Mouse (Mus musculus) liver, embryonic 12.5 days (tissue): Measurements from ENCODE around the gene Epb41l4b. TPM values are rescaled to one million over a fixed set of nuclear protein-coding genes. Genes with fewer than 3 reads are reported as not detected.

Source experiments
- ATAC-seq: fragments of 200-750 bp; cut with Nextera tagmentation; 2 replicates; pipeline ENCODE4 v1.8.0; 2017; ENCODE audit warnings: moderate number of reproducible peaks, mild to moderate bottlenecking, moderate library complexity
- H3K27ac ChIP-seq: fragments of 300-500 bp; sonication (generic); 2 replicates; pipeline ENCODE4 v1.5.1; 2016; ENCODE audit warnings: mild to moderate bottlenecking
- H3K27me3 ChIP-seq: fragments of 300-500 bp; sonication (generic); replicated peaks from 2 replicates; pipeline ENCODE4 v1.6.1; 2016; ENCODE audit warnings: mild to moderate bottlenecking, moderate library complexity
- H3K36me3 ChIP-seq: fragments of 300-500 bp; sonication (generic); 2 replicates; pipeline ENCODE4 v1.6.1; 2016; ENCODE audit warnings: mild to moderate bottlenecking, moderate library complexity
- H3K4me1 ChIP-seq: fragments of 300-500 bp; sonication (generic); 2 replicates; pipeline ENCODE4 v1.6.1; 2016
- H3K4me2 ChIP-seq: fragments of 300-500 bp; sonication (generic); 2 replicates; pipeline ENCODE4 v1.6.1; 2016; ENCODE audit warnings: mild to moderate bottlenecking, moderate library complexity
- H3K4me3 ChIP-seq: fragments of 300-500 bp; sonication (generic); 2 replicates; pipeline ENCODE4 v1.5.1; 2016; ENCODE audit warnings: mild to moderate bottlenecking, moderate library complexity
- H3K9ac ChIP-seq: fragments of 300-500 bp; sonication (generic); 2 replicates; pipeline ENCODE4 v1.6.1; 2016; ENCODE audit warnings: mild to moderate bottlenecking, moderate library complexity
- H3K9me3 ChIP-seq: fragments of 300-500 bp; sonication (generic); replicated peaks from 2 replicates; pipeline ENCODE4 v1.6.1; 2016; ENCODE audit warnings: mild to moderate bottlenecking, moderate library complexity
- WGBS: fragments of 180-500 bp; shearing (Covaris S2); methylation state at CpG from one replicate; pipeline ENCODE4 v1.1.7; 2016; ENCODE audit not compliant: insufficient replicate concordance; 5-methylcytosine and 5-hydroxymethylcytosine counted together
- polyA plus RNA-seq: library from polyadenylated mRNA; unstranded; fragments of >200 nt; fragmentation: Nextera tagmentation; extraction: Ambion mirVana; gene quantifications from 2 replicates; pipeline ENCODE4 v1.2.1, GENCODE M21; 2016

The Epb41l4b gene
- 1.4 and 1.6 TPM in 2 replicates for polyA plus RNA-seq

DNA sequence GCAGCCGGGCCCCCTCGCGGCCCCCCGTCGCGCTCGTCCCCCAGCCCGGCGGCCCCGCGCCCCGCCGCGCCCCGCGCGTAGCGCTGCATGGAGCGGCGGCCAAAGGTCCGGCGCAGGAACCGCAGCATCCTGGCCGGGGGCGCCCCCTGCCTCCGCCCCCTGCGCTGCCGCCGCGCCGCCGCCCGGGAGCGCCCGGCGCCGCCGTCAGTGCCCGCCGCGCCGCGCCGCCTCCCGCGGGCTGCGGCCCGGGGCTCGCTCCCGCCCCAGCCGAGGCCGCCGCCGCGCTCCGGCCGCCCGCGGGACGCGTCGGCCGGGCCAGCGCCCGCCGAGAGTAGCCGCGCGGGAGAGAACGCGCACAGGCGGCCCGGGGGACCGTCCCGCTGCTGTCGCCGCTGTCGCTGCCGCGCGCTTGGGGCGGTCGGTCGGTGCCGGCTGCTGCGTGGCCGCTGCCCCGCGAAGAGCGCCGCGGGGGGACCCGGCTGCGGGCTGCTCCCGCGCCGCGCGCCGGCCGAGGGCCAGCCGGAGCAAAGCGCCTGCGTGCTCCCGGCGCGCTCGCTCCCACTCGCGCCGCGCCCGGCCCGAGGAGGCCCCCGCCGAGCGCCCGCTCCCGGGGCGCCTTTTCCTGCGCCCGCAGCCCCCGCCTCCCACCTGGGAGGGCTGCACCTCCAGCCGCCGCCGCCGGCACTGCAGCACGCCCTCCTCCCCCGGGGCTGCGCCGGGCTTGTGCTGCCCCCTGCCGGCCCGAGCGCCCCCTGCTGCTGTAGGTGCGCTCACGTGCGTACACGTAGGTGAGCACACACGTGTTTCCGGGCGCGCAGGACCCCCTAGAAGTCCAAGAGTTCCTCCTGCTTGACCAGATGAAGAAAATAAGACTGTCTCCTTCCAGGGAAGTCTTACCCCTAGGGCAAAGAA is at the start of gene Epb41l4b:
TSS of gene Epb41l4b (minus strand) at position 412 of the 912 bp plus-strand sequence.
- Histone ChIP-seq H3K9me3 (no peaks in the 10 kb centered on the region), H3K27ac (no peak within 1 kb of the TSS), H3K4me2 (peak within 1 kb of the TSS; percentile 78), H3K36me3 (no peaks in the 10 kb centered on the region), H3K9ac (peak within 1 kb of the TSS; percentile 53), H3K4me3 (peak within 1 kb of the TSS; percentile 65), H3K4me1 (peaks cover 28% of the 10 kb centered on the region), H3K27me3 (peaks cover 93% of the 10 kb centered on the region)
- peak; percentile 72 for ATAC-seq
- under 1% methylated on average over 72 of the region's 142 CpGs for WGBS

GRCm38 (mm10) chr4:57191543-57192283 is 48.5 kb upstream of the Epb41l4b start:
- 56% methylated on average over 9 of the region's 9 CpGs for WGBS
- no peaks in the 10 kb centered on the region for H3K9me3 ChIP-seq
- no peaks in the 10 kb centered on the region for H3K27me3 ChIP-seq
- H3K27ac ChIP-seq: no peak overlapping the region
- no peaks in the 10 kb centered on the region for H3K4me1 ChIP-seq
- H3K36me3 ChIP-seq: no peaks in the 10 kb centered on the region
- no peak for ATAC-seq
- no peak overlapping the region for H3K9ac ChIP-seq
- no peak overlapping the region for H3K4me2 ChIP-seq
- H3K4me3 ChIP-seq: no peak overlapping the region

DNA sequence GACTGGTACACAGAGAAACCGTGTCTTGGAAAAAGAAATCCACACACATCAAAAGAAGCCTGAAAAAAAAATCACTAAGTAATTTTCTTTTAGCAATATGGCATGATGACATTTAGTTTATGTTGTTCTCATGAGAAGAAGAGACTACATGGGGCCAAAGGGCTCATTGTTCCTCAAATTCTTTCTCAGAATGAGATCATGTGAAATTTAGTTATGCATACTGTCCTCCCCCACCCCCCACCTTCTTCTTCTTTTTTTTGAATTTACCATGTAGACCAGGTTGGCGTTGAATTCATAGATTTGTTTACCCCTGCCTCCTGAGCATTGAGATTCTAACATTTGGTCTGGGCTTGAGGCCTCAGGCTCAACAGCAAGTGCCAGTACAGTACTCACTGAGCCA is 46.6 kb upstream of the Epb41l4b start:
- H3K4me2 ChIP-seq: no peak overlapping the region
- H3K9me3 ChIP-seq: no peaks in the 10 kb centered on the region
- 65% methylated on average over 2 of the region's 2 CpGs for WGBS
- H3K27ac ChIP-seq: no peak overlapping the region
- H3K36me3 ChIP-seq: no peaks in the 10 kb centered on the region
- H3K4me1 ChIP-seq: no peaks in the 10 kb centered on the region; the same call in 1 of the 2 replicates
- no peak overlapping the region for H3K4me3 ChIP-seq
- 0 out of 2 replicates have a peak, but pooled peaks cover 5% of the 10 kb centered on the region for H3K27me3 ChIP-seq
- no peak for ATAC-seq
- no peak overlapping the region for H3K9ac ChIP-seq

GRCm38 (mm10) chr4:57186035-57186434 is 42.8 kb upstream of the Epb41l4b start:
- WGBS: 34% methylated on average over 6 of the region's 6 CpGs
- ATAC-seq: no peak
- no peaks in the 10 kb centered on the region for H3K36me3 ChIP-seq
- H3K27me3 ChIP-seq: peaks cover 5% of the 10 kb centered on the region; the same call in 1 of the 2 replicates
- H3K4me1 ChIP-seq: no peaks in the 10 kb centered on the region; the same call in 1 of the 2 replicates
- no peak overlapping the region for H3K9ac ChIP-seq
- H3K4me2 ChIP-seq: no peak overlapping the region
- no peaks in the 10 kb centered on the region for H3K9me3 ChIP-seq
- H3K4me3 ChIP-seq: no peak overlapping the region
- no peak overlapping the region for H3K27ac ChIP-seq

GRCm38 (mm10) chr4:57185462-57185861 is 42.2 kb upstream of the Epb41l4b start:
- WGBS: 72% methylated on average over 8 of the region's 8 CpGs
- Histone ChIP-seq H3K9ac (no peak overlapping the region), H3K4me2 (no peak overlapping the region), H3K27me3 (peaks cover 5% of the 10 kb centered on the region; the same call in 1 of the 2 replicates), H3K27ac (no peak overlapping the region), H3K4me1 (no peaks in the 10 kb centered on the region; the same call in 1 of the 2 replicates), H3K9me3 (no peaks in the 10 kb centered on the region), H3K36me3 (no peaks in the 10 kb centered on the region), H3K4me3 (no peak overlapping the region)
- no peak for ATAC-seq

GRCm38 (mm10) chr4:57183493-57183892 is 40.3 kb upstream of the Epb41l4b start:
- Histone ChIP-seq H3K27ac (no peak overlapping the region), H3K4me1 (no peaks in the 10 kb centered on the region; the same call in 1 of the 2 replicates), H3K4me3 (no peak overlapping the region), H3K36me3 (no peaks in the 10 kb centered on the region), H3K9ac (no peak overlapping the region), H3K4me2 (no peak overlapping the region), H3K27me3 (peaks cover 5% of the 10 kb centered on the region; the same call in 1 of the 2 replicates), H3K9me3 (no peaks in the 10 kb centered on the region)
- WGBS: 55% methylated on average over 4 of the region's 4 CpGs
- ATAC-seq: no peak

DNA sequence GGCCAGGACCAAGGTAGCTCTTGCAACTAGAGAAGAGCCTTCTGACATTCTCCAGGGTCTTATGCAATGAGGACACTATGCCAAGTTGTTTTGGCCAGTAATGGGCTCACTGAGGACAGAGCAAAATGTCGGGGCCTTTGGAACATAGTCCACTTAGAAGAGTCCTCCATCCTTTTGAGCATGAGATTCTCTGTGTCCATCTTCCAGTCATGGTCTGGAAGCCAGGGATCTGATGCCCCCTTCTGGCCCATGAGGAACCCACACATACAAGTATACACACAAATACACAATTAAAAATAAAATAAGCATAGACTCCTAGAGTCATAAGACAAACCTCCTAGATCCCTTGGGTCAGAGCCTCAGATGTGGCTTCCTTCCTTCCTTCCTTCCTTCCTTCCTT is 38.3 kb upstream of the Epb41l4b start:
- no peak overlapping the region for H3K4me2 ChIP-seq
- no peaks in the 10 kb centered on the region for H3K36me3 ChIP-seq
- H3K27ac ChIP-seq: no peak overlapping the region
- no peak overlapping the region for H3K4me3 ChIP-seq
- no peaks in the 10 kb centered on the region; the same call in 1 of the 2 replicates for H3K4me1 ChIP-seq
- H3K9me3 ChIP-seq: no peaks in the 10 kb centered on the region
- no peak overlapping the region for H3K9ac ChIP-seq
- H3K27me3 ChIP-seq: peaks cover 5% of the 10 kb centered on the region; the same call in 1 of the 2 replicates
- no peak for ATAC-seq
- WGBS: 42% methylated on average over 1 of the region's 1 CpGs

- H3K27ac ChIP-seq: no peak overlapping the region
- H3K4me3 ChIP-seq: no peak overlapping the region
- no peak for ATAC-seq
- peaks cover 13% of the 10 kb centered on the region for H3K27me3 ChIP-seq
- WGBS: 48% methylated on average over 4 of the region's 4 CpGs
- H3K4me2 ChIP-seq: no peak overlapping the region
- no peaks in the 10 kb centered on the region for H3K9me3 ChIP-seq
- H3K4me1 ChIP-seq: no peaks in the 10 kb centered on the region
- no peak overlapping the region for H3K9ac ChIP-seq
- H3K36me3 ChIP-seq: no peaks in the 10 kb centered on the region
Measured at GRCm38 (mm10) chr4:57178881-57179280, 35.6 kb upstream of the Epb41l4b start.

DNA sequence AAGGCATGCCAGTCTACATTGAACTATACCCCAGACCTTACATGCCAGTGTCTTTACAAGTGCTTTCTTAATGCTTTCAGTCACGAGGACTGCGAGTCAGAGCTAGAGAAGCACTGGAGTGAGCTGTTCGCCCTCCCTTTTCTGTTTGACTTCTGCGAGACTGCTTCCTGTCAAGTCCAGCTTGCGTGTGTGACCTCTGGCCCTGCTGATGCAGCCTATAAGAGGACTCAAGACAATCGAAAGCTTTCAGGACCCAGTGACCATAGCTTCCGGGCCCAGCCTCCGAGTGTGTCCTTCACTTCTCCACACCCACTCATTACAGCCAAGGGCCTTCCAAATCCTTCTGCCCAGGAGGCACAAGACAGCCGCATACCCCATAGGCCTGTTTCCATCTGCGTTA is 32.1 kb upstream of the Epb41l4b start:
- no peaks in the 10 kb centered on the region for H3K36me3 ChIP-seq
- no peak for ATAC-seq
- H3K4me3 ChIP-seq: no peak overlapping the region
- peaks cover 25% of the 10 kb centered on the region for H3K27me3 ChIP-seq
- H3K27ac ChIP-seq: no peak overlapping the region
- H3K9me3 ChIP-seq: no peaks in the 10 kb centered on the region
- 0 out of 2 replicates have a peak, but pooled peaks cover 4% of the 10 kb centered on the region for H3K4me1 ChIP-seq
- 54% methylated on average over 10 of the region's 10 CpGs for WGBS
- H3K4me2 ChIP-seq: no peak overlapping the region
- no peak overlapping the region for H3K9ac ChIP-seq

GRCm38 (mm10) chr4:57172861-57173260 is 29.6 kb upstream of the Epb41l4b start:
- Histone ChIP-seq H3K9ac (no peak overlapping the region), H3K9me3 (no peaks in the 10 kb centered on the region), H3K27ac (no peak overlapping the region), H3K36me3 (no peaks in the 10 kb centered on the region), H3K4me1 (peaks cover 11% of the 10 kb centered on the region), H3K4me3 (no peak overlapping the region), H3K27me3 (peaks cover 36% of the 10 kb centered on the region), H3K4me2 (no peak overlapping the region)
- WGBS: 14% methylated on average over 8 of the region's 8 CpGs
- no peak for ATAC-seq

GRCm38 (mm10) chr4:57171817-57172216 is 28.6 kb upstream of the Epb41l4b start:
- Histone ChIP-seq H3K4me3 (no peak overlapping the region), H3K36me3 (no peaks in the 10 kb centered on the region), H3K9ac (no peak overlapping the region), H3K4me1 (peaks cover 19% of the 10 kb centered on the region), H3K27me3 (peaks cover 40% of the 10 kb centered on the region), H3K27ac (no peak overlapping the region), H3K4me2 (no peak overlapping the region), H3K9me3 (no peaks in the 10 kb centered on the region)
- no peak for ATAC-seq
- WGBS: 67% methylated on average over 5 of the region's 5 CpGs

GRCm38 (mm10) chr4:57168680-57169079 is 25.4 kb upstream of the Epb41l4b start:
- Histone ChIP-seq H3K9ac (no peak overlapping the region), H3K9me3 (no peaks in the 10 kb centered on the region), H3K4me3 (no peak overlapping the region), H3K27me3 (peaks cover 24% of the 10 kb centered on the region), H3K4me2 (no peak overlapping the region), H3K36me3 (no peaks in the 10 kb centered on the region), H3K27ac (no peak overlapping the region), H3K4me1 (peaks cover 19% of the 10 kb centered on the region)
- ATAC-seq: no peak
- WGBS: 68% methylated on average over 3 of the region's 3 CpGs
